In the genomic region with DNA sequence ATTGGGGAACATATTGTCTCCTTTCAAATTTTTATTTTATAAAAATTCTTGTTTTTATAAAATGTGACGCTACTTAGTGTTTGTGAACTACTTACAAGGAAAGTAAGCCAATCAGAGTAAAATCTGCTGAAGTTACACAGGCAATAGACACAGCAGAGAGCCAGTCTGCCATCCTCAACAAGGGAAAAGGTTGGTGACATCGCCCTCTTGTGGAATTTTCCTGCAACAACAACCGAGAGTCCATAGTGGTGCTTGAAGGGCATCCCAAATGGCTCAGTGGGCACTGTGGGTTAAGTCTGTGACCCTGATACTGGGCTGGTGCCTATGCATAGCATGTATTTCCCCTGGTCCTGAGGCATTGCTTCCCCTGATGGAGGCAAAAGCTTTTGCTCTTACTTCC, we compare ENCODE assay signal across 8 mouse cellular contexts. TPM values are rescaled to one million over a fixed set of nuclear protein-coding genes. Genes with fewer than 3 reads are reported as not detected.
A peak's percentile ranks its signal among the peaks of the same experiment; 100 is the strongest.
DNase-seq lines count a peak whose midpoint lies in the region; ATAC-seq and TF ChIP-seq lines count a peak whose summit lies in the region.

No protein-coding gene starts in this region.

- no peak overlapping the region for H3K9ac ChIP-seq in lung, postnatal 0 days (replicated peaks; ENCODE audit: low read depth)

- no peaks in the 10 kb centered on the region for H3K27me3 ChIP-seq in lung, postnatal 0 days (replicated peaks; ENCODE audit: insufficient read depth, low read length)

- under 1% methylated on average over 3 of the region's 3 CpGs for WGBS in lung, postnatal 0 days

- no peaks in the 10 kb centered on the region for H3K36me3 ChIP-seq in lung, postnatal 0 days (ENCODE audit: insufficient read depth, low read length)

- no peak overlapping the region for H3K4me2 ChIP-seq in lung, postnatal 0 days (replicated peaks; ENCODE audit: low read depth, low read length)

- peak; percentile 54 for ATAC-seq in lung, postnatal 0 days

- no peaks in the 10 kb centered on the region for H3K9me3 ChIP-seq in lung, postnatal 0 days (ENCODE audit: low read length)

- peak; percentile 68 to 79 for DNase-seq in CD8-positive naive resting alpha-beta T cell, adult 2 months (ENCODE audit: low read depth in 2 of 2, low spot score in 2 of 2)
- DNase-seq in adipocyte (ENCODE audit: low spot score), result peak; percentile 94
- DNase-seq in embryo, embryonic 10 days (ENCODE audit: low spot score), result peak; percentile 88
- DNase-seq in gastrocnemius, postnatal 4 days (ENCODE audit: low spot score in 2 of 2), result peak; percentile 67 to 79
- DNase-seq in layer of hippocampus, adult 18-20 months (ENCODE audit: low spot score in 2 of 2), result peak; percentile 84 to 96
- DNase-seq in lung, postnatal 0 days (ENCODE audit: low spot score), result peak; percentile 79
- DNase-seq in right cerebral cortex, postnatal 36 days (ENCODE audit: low spot score in 2 of 2), result peak; percentile 63 to 75
- DNase-seq in urinary bladder, postnatal 4 days (ENCODE audit: low spot score in 2 of 2), result peak; percentile 67 to 89

- no peak overlapping the region for H3K4me3 ChIP-seq in lung, postnatal 0 days (ENCODE audit: low read depth, low read length)

- no peak for TF ChIP-seq EP300 in lung, postnatal 0 days (IDR thresholded peaks at IDR 0.05)

- H3K4me1 ChIP-seq in lung, postnatal 0 days (ENCODE audit: insufficient read depth, low read depth, low read length), result no peaks in the 10 kb centered on the region

- H3K27ac ChIP-seq in lung, postnatal 0 days (ENCODE audit: low read length), result no peak overlapping the region

- TF ChIP-seq CTCF in lung, postnatal 0 days (IDR thresholded peaks at IDR 0.05), result peak; percentile 95

RNA-seq across cellular contexts. Expression of a gene that starts 3.3 kb away (rescaled TPM):
- 10 to 100 TPM in 1 of 2 experiments, 1 to 10 TPM in 1; 9.5 to 10.3 TPM for total RNA-seq in gastrocnemius, postnatal 4 days (2021)
- 10 to 100 TPM; 17.1 to 18.0 TPM for total RNA-seq in layer of hippocampus, adult 18-20 months (2021)
- polyA plus RNA-seq in lung, postnatal 0 days (2015; fragmentation: Nextera tagmentation; extraction: Ambion mirVana), result 10.2 and 11.5 TPM in 2 replicates

RNA-seq across cellular contexts. Expression of a gene that starts 9.5 kb away (rescaled TPM):
- total RNA-seq in gastrocnemius, postnatal 4 days (2021), result not detected
- total RNA-seq in layer of hippocampus, adult 18-20 months (2021), result not detected
- polyA plus RNA-seq in lung, postnatal 0 days (2015; fragmentation: Nextera tagmentation; extraction: Ambion mirVana), result not detected in 2 replicates

RNA-seq across cellular contexts. Expression of a gene that starts 28.5 kb away (rescaled TPM):
- total RNA-seq in gastrocnemius, postnatal 4 days (2021), result 10 to 100 TPM; 72.6 to 85.4 TPM
- total RNA-seq in layer of hippocampus, adult 18-20 months (2021), result 10 to 100 TPM; 33.0 to 34.1 TPM
- polyA plus RNA-seq in lung, postnatal 0 days (2015; fragmentation: Nextera tagmentation; extraction: Ambion mirVana), result 94.0 and 94.2 TPM in 2 replicates

RNA-seq across cellular contexts. Expression of a gene that starts 33.9 kb away (rescaled TPM):
- total RNA-seq in gastrocnemius, postnatal 4 days (2021), result 1 to 10 TPM; 8.7 to 9.2 TPM
- total RNA-seq in layer of hippocampus, adult 18-20 months (2021), result 1 to 10 TPM; 2.4 to 2.8 TPM
- 73.2 and 84.4 TPM in 2 replicates for polyA plus RNA-seq in lung, postnatal 0 days (2015; fragmentation: Nextera tagmentation; extraction: Ambion mirVana)

RNA-seq across cellular contexts. Expression of a gene that starts 40.8 kb away (rescaled TPM):
- 10 to 100 TPM; 10.2 to 10.6 TPM for total RNA-seq in gastrocnemius, postnatal 4 days (2021)
- under 1 TPM; 0.25 TPM for total RNA-seq in layer of hippocampus, adult 18-20 months (2021)
- 2.4 and 2.9 TPM in 2 replicates for polyA plus RNA-seq in lung, postnatal 0 days (2015; fragmentation: Nextera tagmentation; extraction: Ambion mirVana)
